Mouse (Mus musculus) right cerebral cortex, adult 2 months (tissue): ENCODE data around the gene Cenpp.

ENCODE experiments used
- DNase-seq, 2 experiments: peaks; one replicate each; pipeline ENCODE4 v3.0.0; 2021 to 2022; ENCODE audit warnings: low spot score in 2 of 2

Cenpp gene

GRCm38 (mm10) chr13:49530636-49531035, 121.9 kb downstream of the Cenpp start:
- DNase-seq = no peak

GRCm38 (mm10) chr13:49526235-49526634, 126.3 kb downstream of the Cenpp start:
- no peak for DNase-seq

- no peak for DNase-seq
These were observed 133.8 kb downstream of the Cenpp start for GRCm38 (mm10) chr13:49518761-49519160.

- no peak for DNase-seq
These were observed 145.4 kb downstream of the Cenpp start for GRCm38 (mm10) chr13:49507176-49507575.

GRCm38 (mm10) chr13:49505776-49506175, 146.8 kb downstream of the Cenpp start:
- no peak for DNase-seq

GRCm38 (mm10) chr13:49504510-49504909, 148.1 kb downstream of the Cenpp start, which contains the start of gene Ecm2:
Gene Ecm2, plus strand, starts transcription at chr13:49504810.
- DNase-seq = no peak

GRCm38 (mm10) chr13:49492376-49493368, 159.9 kb downstream of the Cenpp start, which contains the start of gene Tes3-ps:
Gene Tes3-ps, plus strand, starts transcription at chr13:49493318.
- DNase-seq = no peak

GRCm38 (mm10) chr13:49485388-49485787, 167.2 kb downstream of the Cenpp start:
- DNase-seq = no peak

GRCm38 (mm10) chr13:49480551-49480950, 172.0 kb downstream of the Cenpp start:
- peak; percentile 21 to 31 for DNase-seq

- DNase-seq = peak in 1 of 2 experiments; percentile 34
These were observed 172.5 kb downstream of the Cenpp start for GRCm38 (mm10) chr13:49480057-49480456.

- DNase-seq = no peak
These were observed 173.2 kb downstream of the Cenpp start for GRCm38 (mm10) chr13:49479399-49479798.

- no peak for DNase-seq
These were observed 173.7 kb downstream of the Cenpp start for GRCm38 (mm10) chr13:49478851-49479374.

GRCm38 (mm10) chr13:49477887-49478286, 174.7 kb downstream of the Cenpp start:
- no peak for DNase-seq

- DNase-seq = no peak
These were observed 179.9 kb downstream of the Cenpp start for GRCm38 (mm10) chr13:49472676-49473005.

GRCm38 (mm10) chr13:49471981-49472675, 180.5 kb downstream of the Cenpp start:
- no peak for DNase-seq

GRCm38 (mm10) chr13:49470806-49471205, 181.8 kb downstream of the Cenpp start:
- no peak for DNase-seq

- DNase-seq = no peak
These were observed 182.3 kb downstream of the Cenpp start for GRCm38 (mm10) chr13:49470319-49470718.

- no peak for DNase-seq
These were observed 183.6 kb downstream of the Cenpp start for GRCm38 (mm10) chr13:49469002-49469401.

GRCm38 (mm10) chr13:49467585-49467984, 185.0 kb downstream of the Cenpp start:
- no peak for DNase-seq

- DNase-seq = no peak
These were observed 186.1 kb downstream of the Cenpp start for GRCm38 (mm10) chr13:49466393-49467075.

GRCm38 (mm10) chr13:49465875-49466274, 186.7 kb downstream of the Cenpp start:
- DNase-seq = no peak

GRCm38 (mm10) chr13:49462921-49463320, 189.7 kb downstream of the Cenpp start:
- DNase-seq = no peak
